Mouse (Mus musculus): ENCODE results near the gene Gm21970. TPM values are rescaled to one million over a fixed set of nuclear protein-coding genes. Genes with fewer than 3 reads are reported as not detected.

Gene Gm21970
- total RNA-seq, 4 experiments from 2014 or later, result not detected

- DNase-seq (ENCODE audit: low spot score), result no peak
Measured at GRCm38 (mm10) chr16:91401569-91402165, 10.1 kb downstream of the Gm21970 start.

- no peak for DNase-seq (ENCODE audit: low spot score)
Measured at GRCm38 (mm10) chr16:91403784-91404183, 12.3 kb downstream of the Gm21970 start.

- no peak for DNase-seq (ENCODE audit: low spot score)
Measured at GRCm38 (mm10) chr16:91404187-91404586, 12.7 kb downstream of the Gm21970 start.

- no peak for DNase-seq (ENCODE audit: low spot score)
Measured at GRCm38 (mm10) chr16:91404828-91405577, 13.5 kb downstream of the Gm21970 start.

GRCm38 (mm10) chr16:91405640-91406584 is 14.4 kb downstream of the Gm21970 start, which contains the start of gene Il10rb:
Gene Il10rb (plus strand): TSS chr16:91406164.
- peak; percentile 75 for DNase-seq (ENCODE audit: low spot score)

- peak; percentile 63 for DNase-seq (ENCODE audit: low spot score)
Measured at GRCm38 (mm10) chr16:91406585-91407220, 15.2 kb downstream of the Gm21970 start.

- DNase-seq (ENCODE audit: low spot score), result no peak
Measured at GRCm38 (mm10) chr16:91413102-91413844, 21.8 kb downstream of the Gm21970 start.

- DNase-seq (ENCODE audit: low spot score), result no peak
Measured at GRCm38 (mm10) chr16:91415391-91416189, 24.1 kb downstream of the Gm21970 start.

- no peak for DNase-seq (ENCODE audit: low spot score)
Measured at GRCm38 (mm10) chr16:91416357-91416756, 24.8 kb downstream of the Gm21970 start.

GRCm38 (mm10) chr16:91416938-91417337 is 25.4 kb downstream of the Gm21970 start:
- DNase-seq (ENCODE audit: low spot score), result peak; percentile 71

GRCm38 (mm10) chr16:91418531-91418930 is 27.0 kb downstream of the Gm21970 start:
- DNase-seq (ENCODE audit: low spot score), result no peak

GRCm38 (mm10) chr16:91425816-91426215 is 34.3 kb downstream of the Gm21970 start:
- DNase-seq (ENCODE audit: low spot score), result no peak

- no peak for DNase-seq (ENCODE audit: low spot score)
Measured at GRCm38 (mm10) chr16:91426586-91426985, 35.1 kb downstream of the Gm21970 start.

GRCm38 (mm10) chr16:91427461-91427860 is 35.9 kb downstream of the Gm21970 start:
- DNase-seq (ENCODE audit: low spot score), result no peak

GRCm38 (mm10) chr16:91428259-91428865 is 36.8 kb downstream of the Gm21970 start:
- DNase-seq (ENCODE audit: low spot score), result no peak

GRCm38 (mm10) chr16:91432720-91433328 is 41.3 kb downstream of the Gm21970 start:
- DNase-seq (ENCODE audit: low spot score), result no peak

- DNase-seq (ENCODE audit: low spot score), result no peak
Measured at GRCm38 (mm10) chr16:91433329-91433933, 41.9 kb downstream of the Gm21970 start.

- DNase-seq (ENCODE audit: low spot score), result no peak
Measured at GRCm38 (mm10) chr16:91434119-91434518, 42.6 kb downstream of the Gm21970 start.

GRCm38 (mm10) chr16:91438081-91438480 is 46.6 kb downstream of the Gm21970 start:
- no peak for DNase-seq (ENCODE audit: low spot score)
